ENCODE assay signal across 19 mouse cellular contexts in genomic region chr16:66612624-66613023, GRCm38 (mm10).
DNase-seq lines count a peak whose midpoint lies in the region; ATAC-seq and TF ChIP-seq lines count a peak whose summit lies in the region.
"Had no signal": no experiment of that assay in that cellular context is flagged by ENCODE, and none has a peak within 500 bp of the region (broad histone marks: within the 10 kb centered on the region; RNA-seq: fewer than 3 reads in every experiment).

No protein-coding gene starts in this region.

- peak; percentile 58; the same call in 1 of the 2 replicates for ATAC-seq in forebrain, embryonic 12.5 days (ENCODE audit: low FRiP score)
- no peak for ATAC-seq in forebrain, embryonic 16.5 days
- 0 out of 2 replicates have a peak, but pooled peaks have one; percentile 23 for ATAC-seq in midbrain, embryonic 12.5 days (ENCODE audit: low FRiP score, low read depth)
- ATAC-seq in midbrain, embryonic 15.5 days (replicated peaks), result no peak
- ATAC-seq: forebrain, postnatal 0 days had no signal

- H3K4me2 ChIP-seq in forebrain, embryonic 12.5 days, result no peak overlapping the region
- no peak overlapping the region for H3K4me2 ChIP-seq in forebrain, embryonic 16.5 days (ENCODE audit: low read length)
- no peak overlapping the region for H3K4me2 ChIP-seq in midbrain, embryonic 12.5 days (replicated peaks)
- no peak overlapping the region for H3K4me2 ChIP-seq in midbrain, embryonic 15.5 days
- H3K4me2 ChIP-seq: embryonic facial prominence, embryonic 12.5 days had no signal

- no peak overlapping the region for H3K9ac ChIP-seq in forebrain, embryonic 12.5 days
- no peak overlapping the region for H3K9ac ChIP-seq in forebrain, embryonic 16.5 days (replicated peaks; ENCODE audit: low read depth, low read length)
- H3K9ac ChIP-seq in midbrain, embryonic 12.5 days (replicated peaks), result no peak overlapping the region
- H3K9ac ChIP-seq in midbrain, embryonic 15.5 days, result no peak overlapping the region
- H3K9ac ChIP-seq: embryonic facial prominence, embryonic 12.5 days; forebrain, postnatal 0 days had no signal

- 16% methylated on average over 5 of the region's 5 CpGs for WGBS in forebrain, embryonic 12.5 days
- 8% methylated on average over 5 of the region's 5 CpGs for WGBS in forebrain, embryonic 16.5 days
- WGBS in midbrain, embryonic 12.5 days, result 55% methylated on average over 5 of the region's 5 CpGs
- 37% methylated on average over 5 of the region's 5 CpGs for WGBS in midbrain, embryonic 15.5 days

- H3K9me3 ChIP-seq in forebrain, embryonic 12.5 days, result no peaks in the 10 kb centered on the region
- H3K9me3 ChIP-seq in forebrain, embryonic 16.5 days (ENCODE audit: control insufficient read depth, low read length), result no peaks in the 10 kb centered on the region
- no peaks in the 10 kb centered on the region for H3K9me3 ChIP-seq in midbrain, embryonic 12.5 days
- H3K9me3 ChIP-seq in midbrain, embryonic 15.5 days, result no peaks in the 10 kb centered on the region
- H3K9me3 ChIP-seq: embryonic facial prominence, embryonic 10.5 days; embryonic facial prominence, embryonic 12.5 days had no signal

- no peaks in the 10 kb centered on the region for H3K36me3 ChIP-seq in forebrain, embryonic 12.5 days (replicated peaks)
- no peaks in the 10 kb centered on the region for H3K36me3 ChIP-seq in forebrain, embryonic 16.5 days (ENCODE audit: control insufficient read depth, insufficient read depth)
- H3K36me3 ChIP-seq in midbrain, embryonic 12.5 days, result no peaks in the 10 kb centered on the region
- no peaks in the 10 kb centered on the region for H3K36me3 ChIP-seq in midbrain, embryonic 15.5 days (replicated peaks)
- H3K36me3 ChIP-seq: embryonic facial prominence, embryonic 10.5 days; embryonic facial prominence, embryonic 12.5 days had no signal

- no peaks in the 10 kb centered on the region for H3K27me3 ChIP-seq in forebrain, embryonic 12.5 days
- H3K27me3 ChIP-seq in forebrain, embryonic 16.5 days (replicated peaks; ENCODE audit: control insufficient read depth, insufficient read depth, low read length), result no peaks in the 10 kb centered on the region
- no peaks in the 10 kb centered on the region for H3K27me3 ChIP-seq in midbrain, embryonic 12.5 days
- no peaks in the 10 kb centered on the region for H3K27me3 ChIP-seq in midbrain, embryonic 15.5 days (replicated peaks)
- H3K27me3 ChIP-seq: embryonic facial prominence, embryonic 12.5 days had no signal

- no peak overlapping the region for H3K27ac ChIP-seq in forebrain, embryonic 12.5 days
- H3K27ac ChIP-seq in forebrain, embryonic 16.5 days (ENCODE audit: low read length), result no peak overlapping the region
- H3K27ac ChIP-seq in midbrain, embryonic 12.5 days (replicated peaks), result no peak overlapping the region
- H3K27ac ChIP-seq in midbrain, embryonic 15.5 days, result no peak overlapping the region
- H3K27ac ChIP-seq: embryonic facial prominence, embryonic 10.5 days; embryonic facial prominence, embryonic 12.5 days had no signal

- H3K4me3 ChIP-seq in forebrain, embryonic 12.5 days (replicated peaks), result no peak overlapping the region
- H3K4me3 ChIP-seq in forebrain, embryonic 16.5 days (replicated peaks; ENCODE audit: low read length), result no peak overlapping the region
- no peak overlapping the region for H3K4me3 ChIP-seq in midbrain, embryonic 12.5 days
- no peak overlapping the region for H3K4me3 ChIP-seq in midbrain, embryonic 15.5 days
- H3K4me3 ChIP-seq: embryonic facial prominence, embryonic 10.5 days; embryonic facial prominence, embryonic 12.5 days had no signal

- TF ChIP-seq CTCF in brain, embryonic 14.5 days (IDR thresholded peaks at IDR 0.05; ENCODE audit: borderline replicate concordance, extremely low read depth, insufficient read depth, insufficient read length), result no peak

- H3K4me1 ChIP-seq in forebrain, embryonic 12.5 days, result peaks cover 3% of the 10 kb centered on the region; the same call in 1 of the 2 replicates
- no peaks in the 10 kb centered on the region for H3K4me1 ChIP-seq in forebrain, embryonic 16.5 days (replicated peaks; ENCODE audit: control insufficient read depth, insufficient read depth, low read length)
- H3K4me1 ChIP-seq in midbrain, embryonic 12.5 days, result no peaks in the 10 kb centered on the region
- H3K4me1 ChIP-seq in midbrain, embryonic 15.5 days, result no peaks in the 10 kb centered on the region
- H3K4me1 ChIP-seq: embryonic facial prominence, embryonic 10.5 days; embryonic facial prominence, embryonic 12.5 days had no signal

- peak; percentile 39 for DNase-seq in brain, embryonic 14.5 days (ENCODE audit: low read depth)
- peak; percentile 62 for DNase-seq in retina, embryonic 14.5 days (ENCODE audit: low spot score)
- DNase-seq in kidney, adult 9 months, result no peak
- DNase-seq in gastrocnemius, adult 8-10 months (ENCODE audit: low spot score in 2 of 2), result no peak
- DNase-seq: adrenal gland, adult 2 months; adrenal gland, postnatal 10 days; adrenal gland, postnatal 25 days; cerebellum, adult 11-12 months; cerebellum, adult 2 months; cerebellum, adult 9-10 months; cerebellum, postnatal 10 days; cerebellum, postnatal 25 days; forebrain, postnatal 0 days had no signal

- TF ChIP-seq POLR2A in brain, embryonic 14.5 days (IDR thresholded peaks at IDR 0.05; ENCODE audit: borderline replicate concordance, extremely low read depth, insufficient read depth, insufficient read length, poor library complexity, severe bottlenecking), result no peak

Comparison
In these comparisons a context has a peak if more than half of its experiments do, and no peak if none do; other contexts are left out.
1. ATAC-seq: peak in forebrain, embryonic 12.5 days (single experiment) and midbrain, embryonic 12.5 days (single experiment); none in forebrain, embryonic 16.5 days (single experiment) and midbrain, embryonic 15.5 days (single experiment).
2. DNase-seq: peak in brain, embryonic 14.5 days (single experiment) and retina, embryonic 14.5 days (single experiment); none in kidney, adult 9 months (single experiment) and gastrocnemius, adult 8-10 months (0 of 2).